In genomic region chr1:86933656-86934055, GRCm38 (mm10) we compare ENCODE assay signal across 15 mouse cellular contexts.
"Had no signal": no experiment of that assay in that cellular context is flagged by ENCODE, and none has a peak within 500 bp of the region (broad histone marks: within the 10 kb centered on the region; RNA-seq: fewer than 3 reads in every experiment).

No protein-coding gene starts in this region.

- H3K27me3 ChIP-seq: neural tube, embryonic 15.5 days; stomach, embryonic 15.5 days had no signal

- H3K4me2 ChIP-seq: neural tube, embryonic 15.5 days; stomach, embryonic 15.5 days had no signal

- H3K36me3 ChIP-seq: neural tube, embryonic 15.5 days; stomach, embryonic 15.5 days had no signal

- H3K27ac ChIP-seq: neural tube, embryonic 15.5 days; stomach, embryonic 15.5 days; stomach, postnatal 0 days had no signal

- H3K9me3 ChIP-seq: neural tube, embryonic 15.5 days; stomach, embryonic 15.5 days had no signal

- H3K4me3 ChIP-seq: neural tube, embryonic 15.5 days; stomach, embryonic 15.5 days had no signal

- DNase-seq: retina, postnatal 1 day; right cerebral cortex, adult 18-20 months; right cerebral cortex, postnatal 14 days; right cerebral cortex, postnatal 25 days; right cerebral cortex, postnatal 4 days; spleen, adult 18-20 months; thymus, adult 18-20 months; thymus, adult 2 months; thymus, postnatal 14 days; thymus, postnatal 25 days; thymus, postnatal 36 days; thymus, postnatal 4 days had no signal

- H3K9ac ChIP-seq: neural tube, embryonic 15.5 days; stomach, embryonic 15.5 days had no signal

- H3K4me1 ChIP-seq: neural tube, embryonic 15.5 days; stomach, embryonic 15.5 days had no signal
